Mouse (Mus musculus) MEL (cell line): ENCODE results near the gene Igflr1.

Experiments
- CTCF ChIP-seq, 3 experiments: IDR thresholded peaks in 2 of 3; conservative IDR thresholded peaks in 1 of 3; 2 replicates each; pipeline ENCODE4 v1.5.1; 2011 to 2012; ENCODE audit warnings: low read length in 3 of 3, low read depth in 2 of 3, mild to moderate bottlenecking in 2 of 3, improper control_type of control experiment in 1 of 3, inconsistent platforms in 1 of 3, mixed read lengths in 1 of 3, moderate library complexity in 1 of 3; ENCODE audit not compliant: control insufficient read depth in 1 of 3, insufficient read depth in 1 of 3, poor library complexity in 1 of 3, severe bottlenecking in 1 of 3
- GATA1 ChIP-seq: IDR thresholded peaks from 2 replicates; pipeline ENCODE4 v1.6.1; 2011; ENCODE audit warnings: low read depth, low read length, improper control_type of control experiment
- MAX ChIP-seq: IDR thresholded peaks from 2 replicates; pipeline ENCODE4 v1.6.1; 2011; ENCODE audit warnings: low read length, improper control_type of control experiment
- MAZ ChIP-seq: IDR thresholded peaks from 2 replicates; pipeline ENCODE4 v1.6.1; 2012; ENCODE audit warnings: low read depth, mild to moderate bottlenecking, inconsistent platforms, low read length, improper control_type of control experiment
- MYC ChIP-seq: IDR thresholded peaks from 2 replicates; pipeline ENCODE4 v1.6.1; 2011; ENCODE audit warnings: low read depth, mild to moderate bottlenecking, low read length, improper control_type of control experiment, moderate library complexity
- TCF12 ChIP-seq: IDR thresholded peaks from 2 replicates; pipeline ENCODE4 v1.6.1; 2014; ENCODE audit warnings: low read depth, mild to moderate bottlenecking, inconsistent platforms, low read length, improper control_type of control experiment, moderate library complexity
- UBTF ChIP-seq: IDR thresholded peaks from 2 replicates; pipeline ENCODE4 v1.6.1; 2012; ENCODE audit warnings: low read depth, mild to moderate bottlenecking, inconsistent platforms, low read length, improper control_type of control experiment, moderate library complexity, borderline replicate concordance; ENCODE audit not compliant: insufficient read depth

DNA sequence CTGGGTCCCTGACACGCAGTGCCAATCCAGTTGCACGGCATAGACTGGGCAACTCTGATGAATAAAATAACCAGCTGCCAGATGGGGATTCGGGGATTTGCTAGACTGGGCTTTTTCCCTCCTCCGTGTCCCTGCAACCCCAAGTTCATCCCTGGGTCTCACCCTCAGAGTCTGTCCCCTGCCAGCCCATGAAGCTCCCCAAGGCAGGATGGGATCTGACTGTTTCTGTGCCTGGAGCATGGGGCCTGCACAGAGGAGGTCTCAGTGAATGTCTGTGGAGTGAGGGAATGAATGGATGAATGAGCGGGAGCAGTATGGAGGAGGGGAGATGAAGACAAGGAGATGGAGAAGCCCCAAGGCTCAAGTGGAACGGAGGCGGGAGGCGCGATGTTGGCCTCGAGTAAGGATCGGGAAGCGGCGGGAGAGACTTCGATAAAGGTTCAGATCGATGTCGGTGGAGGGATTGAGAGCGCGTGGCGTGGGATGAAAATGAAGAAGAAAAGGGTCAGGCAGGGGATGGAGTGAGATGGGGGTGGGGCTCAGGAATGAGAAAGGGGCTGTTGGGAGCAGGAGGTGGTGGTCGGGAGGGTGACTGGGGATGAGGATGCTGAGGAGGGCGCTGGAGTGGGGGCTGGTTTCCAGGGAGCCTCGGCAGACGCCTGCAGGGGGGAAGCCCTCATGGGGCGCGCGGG is 31.1 kb upstream of the Igflr1 start:
- TF ChIP-seq UBTF (no peak), CTCF (IDR thresholded peaks at IDR 0.05 in 2 of 3, conservative IDR thresholded peaks at IDR 0.05 in 1 of 3; ENCODE audit: control insufficient read depth in 1 of 3, insufficient read depth in 1 of 3, low read depth in 2 of 3, low read length in 3 of 3, poor library complexity in 1 of 3, severe bottlenecking in 1 of 3) (no peak), MAX (no peak), TCF12 (no peak), GATA1 (no peak), MAZ (no peak), MYC (no peak)
